Mouse (Mus musculus) liver, postnatal 0 days (tissue): ENCODE results near the gene Hyou1.

Experiments
- CTCF ChIP-seq: sonication (generic); IDR thresholded peaks from 2 replicates; pipeline ENCODE4 v1.5.1; 2016; ENCODE audit warnings: antibody characterized with exemption, low read depth
- EP300 ChIP-seq: IDR thresholded peaks from 2 replicates; pipeline ENCODE4 v1.6.1; 2016; ENCODE audit warnings: antibody characterized with exemption, low read depth, mild to moderate bottlenecking

DNA sequence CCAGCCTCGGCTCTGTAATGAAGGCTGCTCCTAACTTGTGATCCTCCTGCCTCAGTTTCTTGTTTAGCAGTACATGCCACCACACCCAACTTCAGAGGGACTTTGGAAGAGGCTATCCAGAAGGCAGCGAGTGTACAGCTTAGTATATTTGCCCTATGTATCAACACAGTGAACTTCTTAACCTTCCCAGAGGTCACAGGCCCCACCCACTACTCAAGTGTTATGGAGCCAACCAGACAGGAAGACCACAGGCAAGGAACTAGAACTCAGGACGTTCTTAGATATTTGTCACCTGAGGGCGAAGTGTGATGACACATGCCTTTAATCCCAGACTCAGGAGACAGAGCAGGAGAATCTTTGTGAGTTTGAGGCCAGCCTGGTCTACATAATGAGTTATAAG, 31.7 kb upstream of the Hyou1 start:
- TF ChIP-seq CTCF (no peak), EP300 (no peak)
